Mouse (Mus musculus): Measurements from ENCODE around the gene Crybb3.

DNA sequence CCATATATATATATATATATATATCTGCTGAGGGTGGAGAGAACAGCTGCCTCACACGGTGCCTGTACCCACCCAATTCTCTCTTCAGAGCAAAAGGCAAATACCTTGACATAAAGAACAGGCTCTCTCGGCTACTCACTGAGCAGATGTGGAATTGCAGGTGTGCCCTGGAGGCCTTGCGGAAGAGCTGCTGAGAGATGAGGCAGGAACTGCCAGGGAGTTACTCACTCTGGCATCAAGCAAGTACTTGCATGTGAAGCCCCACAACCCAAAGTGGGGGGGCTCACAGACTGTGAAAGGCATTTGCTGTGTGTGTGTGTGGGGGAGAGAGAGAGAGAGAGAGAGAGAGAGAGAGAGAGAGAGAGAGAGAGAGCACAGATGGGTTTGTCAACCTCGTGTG is 47.0 kb upstream of the Crybb3 start:
- TF ChIP-seq TCF12 (IDR thresholded peaks at IDR 0.05; ENCODE audit: low read depth, low read length): no peak
- no peak for TF ChIP-seq MAX (IDR thresholded peaks at IDR 0.05; ENCODE audit: low read length)
- no peak for TF ChIP-seq MAZ (IDR thresholded peaks at IDR 0.05; ENCODE audit: low read depth, low read length)
- TF ChIP-seq CTCF (conservative IDR thresholded peaks at IDR 0.05 in 1 of 2, IDR thresholded peaks at IDR 0.05 in 1 of 2; ENCODE audit: low read depth in 2 of 2, low read length in 2 of 2): no peak
- no peak for TF ChIP-seq MAFK (IDR thresholded peaks at IDR 0.05; ENCODE audit: insufficient replicate concordance, low read length)
- TF ChIP-seq IRF4 (IDR thresholded peaks at IDR 0.05; ENCODE audit: low read depth, low read length): no peak
- TF ChIP-seq POLR2A (IDR thresholded peaks at IDR 0.05; ENCODE audit: low read depth, low read length): no peak
- TF ChIP-seq CHD1 (IDR thresholded peaks at IDR 0.05; ENCODE audit: low read depth, low read length): no peak
- no peak for TF ChIP-seq EP300 (IDR thresholded peaks at IDR 0.05; ENCODE audit: low read length)
- TF ChIP-seq ZMIZ1 (IDR thresholded peaks at IDR 0.05; ENCODE audit: low read depth, low read length): no peak
